Mouse (Mus musculus) kidney, postnatal 36 days (tissue): Measurements from ENCODE around the gene Jmjd1c.

Source experiments
- DNase-seq, 2 experiments: peaks; one replicate each; pipeline ENCODE4 v3.0.0; 2021 to 2022; ENCODE audit warnings: mixed read lengths in 2 of 2

Gene Jmjd1c

DNA sequence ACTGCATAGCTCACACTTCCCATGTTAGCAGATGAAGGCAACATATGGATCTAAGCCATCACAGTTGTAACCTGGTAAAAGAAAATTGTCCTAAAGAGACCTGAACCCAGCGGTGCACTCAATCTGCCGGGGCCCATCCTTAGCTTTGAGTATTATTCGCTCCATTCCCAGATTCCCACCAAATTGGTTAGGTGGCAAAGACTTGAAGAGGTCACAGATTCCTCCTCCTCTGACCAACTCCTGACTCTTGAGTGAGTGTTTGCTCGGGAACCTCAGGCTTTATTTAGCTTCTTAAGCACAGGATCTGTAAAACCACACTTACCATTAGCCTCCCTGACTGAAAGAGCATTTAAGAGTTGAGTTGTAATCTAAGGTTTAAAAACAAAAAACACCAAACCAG is 23.3 kb upstream of the Jmjd1c start:
- no peak for DNase-seq

DNA sequence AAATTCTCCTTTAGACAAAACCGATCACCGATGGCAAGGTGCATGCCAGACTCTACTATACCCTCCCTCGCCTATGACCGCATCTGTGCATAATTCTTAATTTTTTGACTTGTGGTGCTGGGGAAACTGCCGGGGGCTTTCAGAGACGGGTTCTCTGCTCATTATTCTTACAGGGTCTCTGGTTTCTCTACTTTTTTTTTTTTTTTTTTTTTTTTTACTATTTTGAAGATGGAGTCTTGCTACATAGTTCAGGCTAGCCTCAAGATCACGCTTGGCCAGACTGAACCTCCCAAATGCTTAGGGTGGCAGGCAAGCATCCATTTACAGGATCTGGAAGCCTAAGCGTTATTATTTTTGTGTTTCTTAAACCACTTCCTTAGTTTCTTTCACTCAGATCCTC is 22.3 kb upstream of the Jmjd1c start:
- DNase-seq: no peak

DNA sequence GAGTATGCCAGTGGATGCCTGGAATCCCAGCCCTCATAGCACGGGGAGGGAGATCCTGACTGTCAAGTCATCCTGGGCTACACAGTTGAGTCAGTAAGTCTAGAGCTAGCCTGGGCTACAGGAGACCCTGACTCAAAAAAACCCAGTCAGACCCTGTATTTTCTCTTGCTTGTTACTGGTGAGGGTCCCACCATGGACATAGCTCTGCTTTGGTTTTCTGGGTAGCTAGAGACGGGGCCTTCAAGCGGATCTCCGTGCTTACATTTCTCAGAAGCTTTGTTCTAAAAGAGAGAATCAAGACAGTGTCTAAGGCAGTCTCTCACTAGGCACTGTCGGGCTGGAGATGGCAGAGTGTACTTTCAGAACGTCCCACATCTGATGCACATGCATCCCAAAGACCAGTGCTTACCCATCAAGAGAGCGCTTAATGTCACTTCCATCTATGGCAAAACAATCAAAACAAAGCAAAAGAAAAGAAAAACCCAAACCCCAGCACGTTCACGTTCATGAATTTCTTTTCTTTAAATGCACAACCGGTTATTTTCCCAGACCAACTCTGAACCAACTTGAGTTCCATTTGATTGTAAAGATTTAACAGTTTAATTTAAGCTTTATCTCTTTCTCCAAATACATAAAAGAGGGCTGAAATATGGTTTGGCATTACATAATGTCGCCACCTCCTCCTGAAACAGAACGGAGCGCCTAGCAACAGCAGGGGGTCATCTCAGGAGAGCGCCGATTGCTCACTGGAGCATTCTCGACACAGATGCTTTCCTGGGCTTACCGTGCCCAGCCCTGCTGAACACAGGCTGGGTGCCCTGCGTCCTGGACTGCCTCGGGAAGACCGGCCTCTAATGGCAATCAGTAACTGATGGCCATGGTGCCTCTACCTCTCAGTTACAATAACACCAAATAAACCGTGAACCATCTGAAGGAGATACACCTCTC is 19.7 kb upstream of the Jmjd1c start:
- peak; percentile 49 to 66 for DNase-seq

DNA sequence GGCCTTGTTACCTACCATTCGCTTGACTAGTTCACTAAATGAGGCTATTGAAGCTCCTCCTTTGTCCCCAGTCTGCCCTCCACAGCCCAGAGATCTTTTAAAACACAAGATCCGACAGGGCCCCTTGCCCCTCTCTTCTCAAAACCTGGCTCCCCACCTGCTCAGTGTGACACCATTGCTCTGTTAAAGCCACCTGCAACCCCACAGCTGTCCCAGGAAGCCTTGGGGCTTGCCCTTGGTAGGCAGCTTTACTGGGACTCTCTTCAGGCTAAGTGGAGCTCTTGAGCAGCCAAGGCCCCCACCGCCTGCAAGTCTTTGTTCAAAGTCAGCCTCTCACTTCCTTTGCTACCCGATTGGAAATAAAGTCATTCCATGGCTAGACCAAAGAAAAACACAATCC is 16.9 kb upstream of the Jmjd1c start:
- DNase-seq: no peak

DNA sequence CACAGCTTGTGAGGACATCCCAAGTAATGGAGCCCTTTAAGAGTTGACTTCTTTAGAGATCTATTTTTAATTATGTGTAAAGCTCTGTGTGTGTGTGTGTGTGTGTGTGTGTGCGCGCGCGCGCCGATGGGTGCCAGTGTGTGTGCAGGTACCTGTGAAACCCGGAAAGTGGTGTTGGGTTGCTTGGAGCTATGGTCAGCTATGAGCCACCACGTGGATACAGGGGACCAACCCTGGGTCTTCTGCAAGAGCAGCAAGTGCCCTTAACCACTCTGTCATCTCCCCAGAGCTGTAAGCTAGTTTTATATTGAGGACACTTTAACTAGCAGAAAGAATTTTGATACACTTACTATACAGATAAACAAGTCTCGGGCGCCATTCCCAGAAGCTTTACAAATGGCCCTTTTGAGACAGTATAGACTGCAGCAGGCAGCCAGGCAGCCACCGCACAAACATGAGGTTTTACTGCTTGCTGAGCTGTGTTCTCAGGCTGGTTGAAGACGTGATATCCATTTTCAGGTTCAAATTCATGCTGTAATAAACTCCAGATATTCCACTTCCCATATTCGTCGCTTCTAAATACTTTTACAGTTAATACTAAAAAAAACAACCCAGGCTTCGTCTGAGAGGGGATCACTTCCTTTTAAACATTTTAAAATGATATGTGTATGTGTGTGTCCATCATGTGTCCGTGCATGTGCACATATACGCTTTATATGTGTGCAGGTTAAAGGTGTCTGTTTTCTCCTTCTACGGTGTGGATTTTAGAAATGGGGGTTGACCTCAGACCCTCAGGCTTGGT is 14.5 kb upstream of the Jmjd1c start:
- no peak for DNase-seq

DNA sequence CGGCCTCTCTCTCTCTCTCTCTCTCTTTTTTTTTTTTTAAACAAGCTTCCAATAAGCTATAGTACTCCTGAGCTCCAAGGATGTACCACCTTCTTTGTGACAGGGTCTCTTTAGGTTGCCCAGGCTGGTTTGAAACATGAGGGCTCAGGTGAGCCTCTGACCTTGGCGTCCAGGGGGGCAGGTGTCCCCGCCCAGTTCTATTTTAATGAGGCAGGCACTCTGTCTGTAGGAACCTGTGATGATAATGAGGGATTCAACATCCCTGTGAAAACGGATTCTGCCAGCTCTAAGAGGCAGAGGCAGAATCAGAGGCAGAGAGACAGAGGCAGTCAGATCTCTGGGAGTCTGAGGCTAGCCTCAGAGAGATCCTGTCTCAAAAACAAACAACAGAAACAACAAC is 13.4 kb upstream of the Jmjd1c start:
- DNase-seq: no peak

DNA sequence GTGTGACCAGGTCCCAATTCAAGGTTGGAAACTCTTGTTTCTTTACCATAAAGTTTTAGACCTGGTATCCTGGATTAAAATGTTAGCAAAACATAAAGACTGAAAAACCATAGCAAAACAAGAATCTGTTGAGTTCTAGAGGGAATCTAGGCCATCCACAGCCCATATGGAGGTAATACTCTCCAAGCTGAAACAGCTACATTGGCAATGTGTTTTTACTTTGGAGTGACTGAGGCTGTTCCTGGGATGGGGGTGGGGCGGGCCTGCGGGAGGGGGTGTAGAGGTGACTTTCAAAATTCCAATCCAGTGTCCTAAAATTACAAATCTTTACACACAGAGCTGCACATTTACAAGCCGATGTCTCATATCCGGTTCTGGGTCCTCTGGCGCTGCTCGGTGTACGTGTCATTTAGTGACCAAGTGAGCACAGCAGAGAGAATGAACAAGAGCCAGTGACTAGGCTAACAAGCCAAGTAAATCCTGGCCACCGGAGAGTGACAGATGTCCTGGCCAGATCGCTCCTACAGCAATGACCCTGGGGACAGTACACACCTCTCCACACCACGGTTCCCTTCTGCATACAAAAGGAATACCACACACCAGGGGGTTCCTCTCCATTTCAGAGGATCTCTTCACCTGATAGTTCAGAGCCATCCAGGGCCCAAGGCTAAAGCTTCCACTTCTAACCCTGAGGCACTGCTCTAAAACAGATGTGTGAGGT is 12.3 kb upstream of the Jmjd1c start:
- DNase-seq: no peak

DNA sequence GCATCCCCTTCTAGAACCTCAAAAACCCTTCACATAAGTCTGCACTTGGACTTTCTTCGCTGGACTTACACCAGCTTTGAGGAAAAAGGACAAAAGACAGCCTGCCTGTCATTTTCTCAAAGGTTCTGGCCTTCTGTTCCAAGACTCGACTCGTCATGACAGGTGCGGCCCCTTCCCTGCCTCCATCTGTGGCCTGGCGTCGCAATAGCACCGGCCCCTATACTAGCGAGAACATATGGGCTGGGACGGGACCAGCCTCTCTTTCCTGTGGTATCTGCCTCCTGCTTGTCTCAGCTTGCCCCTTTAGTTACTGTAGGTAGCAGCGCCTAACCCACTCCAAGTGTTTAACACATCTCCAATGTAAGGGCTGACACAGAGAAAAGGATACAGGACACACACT is 10.8 kb upstream of the Jmjd1c start:
- no peak for DNase-seq

DNA sequence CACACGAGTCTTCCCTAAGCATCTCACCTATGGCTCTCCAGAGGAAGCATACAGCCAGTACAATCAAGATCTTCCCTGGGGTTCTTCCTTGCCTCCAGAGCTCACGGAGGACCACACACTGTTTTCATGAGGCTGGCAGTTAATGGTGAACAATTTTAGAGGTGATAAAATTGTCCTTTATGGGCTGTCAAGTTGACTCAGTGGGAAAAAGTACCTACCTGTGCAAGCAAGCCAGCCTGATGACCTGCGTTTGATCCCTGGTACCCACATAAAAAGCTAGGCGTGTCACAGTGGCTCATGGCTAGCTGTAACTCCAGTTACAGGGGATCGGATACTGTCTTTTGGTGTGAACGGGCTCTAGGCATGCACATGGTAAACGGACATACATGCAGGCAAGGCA is 10.0 kb upstream of the Jmjd1c start:
- DNase-seq: no peak

DNA sequence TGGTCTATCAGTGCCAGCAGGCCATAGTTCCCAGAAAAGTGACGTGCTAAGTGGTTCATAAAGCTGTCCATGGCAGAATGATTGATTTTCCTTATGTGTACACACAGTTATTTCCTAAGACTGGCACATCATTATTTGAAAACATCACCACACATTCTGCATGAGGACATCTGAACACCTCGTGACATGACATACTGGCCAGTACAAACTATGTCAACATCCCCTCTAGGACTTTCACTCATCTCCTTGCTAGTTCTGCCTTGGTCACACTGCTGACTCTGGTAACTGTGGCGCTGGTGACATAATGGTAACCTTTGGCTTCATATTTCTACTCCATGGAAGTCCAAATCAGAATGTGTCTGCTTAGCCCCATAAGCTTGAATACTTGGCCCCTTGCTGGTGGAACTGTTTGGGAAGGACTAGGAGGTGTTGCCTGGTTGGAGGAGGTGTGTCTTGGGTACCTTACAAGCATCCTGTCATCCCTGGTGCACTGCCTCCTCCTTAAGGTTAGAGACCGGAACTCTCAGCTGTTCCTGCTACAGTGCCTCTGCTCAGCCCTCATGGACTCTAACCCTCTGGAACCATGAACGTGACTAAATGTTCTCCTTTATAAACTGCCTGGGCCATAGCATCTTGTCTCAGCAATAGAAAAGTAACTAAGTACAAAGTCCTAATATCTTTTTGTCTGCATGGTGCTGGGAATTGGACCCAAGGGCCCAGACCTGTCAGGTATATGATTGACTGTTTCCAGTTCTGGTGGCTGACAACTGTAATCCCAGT is 8.3 kb upstream of the Jmjd1c start:
- DNase-seq: peak in 1 of 2 experiments; percentile 26

DNA sequence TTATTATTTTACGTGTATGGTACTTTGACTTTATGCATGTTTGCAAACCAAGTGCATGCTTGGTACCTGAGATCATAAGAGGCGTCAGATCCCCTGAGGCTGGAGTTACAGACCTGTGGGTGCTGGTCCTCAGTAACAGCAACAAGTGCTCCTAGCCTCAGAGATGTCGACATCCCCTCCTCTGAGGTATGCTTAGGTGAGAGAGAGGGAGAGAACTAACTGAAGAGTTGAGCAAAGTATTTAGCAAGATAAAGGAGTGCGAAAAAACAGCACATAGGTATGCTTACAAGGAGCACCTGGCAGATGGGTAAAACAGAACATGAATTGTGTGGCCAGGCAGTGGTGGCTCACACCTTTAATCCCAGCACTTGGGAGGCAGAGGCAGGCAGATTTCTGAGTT is 5.3 kb upstream of the Jmjd1c start:
- no peak for DNase-seq

DNA sequence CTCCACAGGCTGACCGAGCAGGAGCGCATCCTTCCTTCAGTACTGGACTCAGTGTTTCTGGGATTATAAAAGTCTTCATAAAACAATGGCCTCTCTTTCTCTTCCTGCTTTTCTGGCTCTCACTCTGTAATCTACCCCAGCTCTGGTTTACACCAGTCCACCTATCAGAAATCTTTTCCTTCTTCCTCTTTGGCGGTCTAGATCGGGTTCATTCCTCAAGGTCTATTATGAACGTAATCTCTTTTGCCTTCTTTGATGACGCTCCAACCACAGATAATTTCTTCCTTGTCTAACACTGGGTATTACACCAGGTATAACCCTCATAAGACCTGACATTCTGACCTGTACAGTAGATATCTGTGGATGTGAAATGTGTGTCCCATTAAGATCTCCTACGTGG is 1.0 kb upstream of the Jmjd1c start:
- DNase-seq: no peak

DNA sequence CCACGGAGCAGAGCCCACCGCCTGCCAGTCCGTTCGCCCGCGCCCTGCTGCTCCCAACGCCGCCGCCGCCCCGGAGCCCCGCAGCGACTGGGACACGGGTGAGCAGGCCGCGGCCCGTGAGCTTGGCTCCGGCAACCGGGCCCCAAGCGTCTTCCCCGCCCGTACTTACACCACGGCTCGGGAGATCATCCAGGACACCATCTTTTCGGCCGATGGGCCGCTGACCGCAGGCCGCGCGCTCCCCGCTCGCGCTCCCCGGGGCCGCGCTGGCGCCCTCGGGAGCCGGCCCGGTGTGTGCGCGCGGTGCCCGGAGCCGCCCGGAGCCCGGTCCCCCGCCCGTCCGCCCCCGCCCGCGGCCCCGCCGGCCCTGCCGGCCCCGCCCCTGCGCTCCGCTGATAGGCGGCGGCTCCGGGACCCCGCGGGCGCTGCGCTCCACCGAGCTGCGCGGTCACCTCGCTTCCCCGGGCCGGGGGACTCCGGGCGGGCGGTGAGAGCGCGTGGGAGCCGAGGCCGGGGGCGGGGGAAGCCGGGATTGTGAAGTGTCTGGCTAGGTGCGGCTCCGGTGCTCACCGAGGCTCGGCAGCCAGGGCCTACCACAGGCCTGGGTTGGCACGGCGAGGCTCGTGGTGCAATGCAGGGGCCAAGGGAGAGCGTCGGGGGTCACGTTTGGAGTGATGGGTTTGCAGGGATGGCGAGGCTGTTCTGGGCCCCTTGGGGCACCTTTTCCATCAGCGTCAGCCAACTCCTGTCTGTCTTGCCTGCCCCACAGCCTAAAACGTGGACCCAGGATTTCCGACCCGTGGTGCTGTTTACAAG is 904 bp downstream of the Jmjd1c start, which contains the start of gene Reep3:
Gene Reep3 (minus strand): TSS at position 325 of the 816 bp plus-strand sequence.
- DNase-seq: peak; percentile 78 to 92

DNA sequence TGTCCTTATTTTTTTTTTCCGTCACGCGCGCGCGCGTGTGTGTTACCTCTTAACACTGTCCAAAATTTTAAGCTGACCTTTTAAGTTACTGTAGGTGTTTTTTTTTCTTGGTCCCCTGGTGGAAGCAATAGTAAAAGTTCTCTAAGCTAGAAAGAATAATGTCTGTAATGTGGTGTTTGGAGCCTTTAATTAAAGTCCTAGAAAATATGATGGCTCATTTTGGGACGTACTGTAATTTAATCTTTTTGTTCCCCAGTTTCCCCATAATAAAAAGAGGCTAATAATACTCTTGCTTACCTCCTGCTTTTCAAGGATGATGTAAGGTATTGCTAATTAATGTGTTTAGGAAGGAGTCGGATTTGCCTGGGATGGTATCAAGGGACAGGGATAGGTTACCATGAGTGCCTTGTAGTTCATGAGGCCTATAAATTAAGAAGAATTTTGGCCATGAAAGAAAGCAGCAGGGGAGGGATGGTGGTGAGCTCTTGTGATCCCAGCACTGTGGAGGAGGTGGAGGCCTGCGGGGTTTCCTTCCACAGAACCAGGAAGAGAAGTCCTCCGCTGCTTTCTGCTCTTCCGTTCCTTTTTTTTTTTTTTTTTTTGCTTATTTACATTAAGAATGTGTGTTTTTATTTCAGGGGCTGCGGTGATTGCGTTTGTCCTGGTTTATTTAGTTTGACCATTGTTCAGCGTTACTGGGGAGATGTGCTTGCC is 1.7 kb downstream of the Jmjd1c start:
- peak; percentile 75 to 77 for DNase-seq

DNA sequence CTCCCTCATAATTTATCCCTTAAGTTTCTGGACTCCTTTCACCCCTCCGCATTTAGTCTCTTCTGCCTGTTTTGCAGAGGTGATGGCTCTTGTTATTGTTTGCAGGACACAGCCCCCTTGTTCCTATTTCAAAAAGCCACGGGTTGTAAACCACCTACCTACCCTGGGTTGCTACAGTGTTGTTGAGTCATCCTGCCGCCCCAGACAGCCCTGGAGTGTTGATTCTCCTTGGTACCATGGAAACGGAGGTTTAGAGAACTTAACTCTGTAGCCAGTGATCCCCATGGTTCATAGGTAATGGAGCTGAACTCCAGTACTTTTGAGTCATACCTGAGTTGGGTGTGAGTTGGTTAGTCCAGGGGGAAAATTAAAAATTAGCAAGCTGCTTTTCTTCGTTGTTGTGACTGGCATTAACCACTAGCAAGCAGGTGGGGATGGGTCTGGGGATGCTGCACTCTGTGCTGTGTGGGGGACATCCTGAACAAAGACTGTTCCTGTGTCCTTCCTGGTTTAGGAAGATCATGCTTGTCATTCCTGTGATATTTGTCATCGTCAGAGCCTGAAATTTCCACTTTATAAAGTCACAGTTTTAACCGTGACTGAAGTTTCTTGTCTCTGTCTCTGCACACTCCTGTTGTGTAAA is 2.6 kb downstream of the Jmjd1c start:
- peak; percentile 41 to 65 for DNase-seq

DNA sequence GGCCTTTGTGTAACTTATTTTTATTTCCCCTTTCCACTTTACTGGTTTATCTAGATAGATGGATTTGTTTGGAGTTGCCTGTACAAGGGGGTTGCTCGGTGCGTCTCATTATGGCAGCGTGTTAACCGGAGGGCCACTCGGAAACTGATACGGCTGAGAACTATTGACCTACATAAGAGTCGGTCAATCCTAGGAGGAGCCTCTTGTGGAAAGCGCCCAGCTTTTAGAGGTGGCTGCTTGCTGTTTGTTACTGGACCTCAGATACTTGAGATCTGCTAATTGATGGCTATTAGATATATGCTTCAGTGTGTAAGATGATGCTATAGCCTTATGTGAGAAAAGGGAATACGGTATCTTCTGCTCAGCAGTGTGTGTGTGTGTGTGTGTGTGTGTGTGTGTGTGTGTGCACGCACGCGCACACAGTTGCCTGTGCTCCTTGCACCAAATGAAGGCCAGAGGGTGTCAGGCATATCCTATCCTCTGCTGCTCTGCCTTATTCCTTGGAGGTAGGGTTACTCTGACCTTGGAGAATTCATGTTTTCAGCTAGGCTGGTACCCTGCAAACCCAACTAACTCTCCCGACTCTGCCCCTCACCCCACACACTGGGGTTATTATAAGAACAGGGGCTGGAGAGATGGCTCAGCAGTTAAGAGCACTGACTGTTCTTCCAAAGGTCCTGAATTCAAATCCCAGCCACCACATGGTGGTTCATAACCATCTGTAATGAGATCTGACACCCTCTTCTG is 3.4 kb downstream of the Jmjd1c start:
- peak in 1 of 2 experiments; percentile 25 for DNase-seq

DNA sequence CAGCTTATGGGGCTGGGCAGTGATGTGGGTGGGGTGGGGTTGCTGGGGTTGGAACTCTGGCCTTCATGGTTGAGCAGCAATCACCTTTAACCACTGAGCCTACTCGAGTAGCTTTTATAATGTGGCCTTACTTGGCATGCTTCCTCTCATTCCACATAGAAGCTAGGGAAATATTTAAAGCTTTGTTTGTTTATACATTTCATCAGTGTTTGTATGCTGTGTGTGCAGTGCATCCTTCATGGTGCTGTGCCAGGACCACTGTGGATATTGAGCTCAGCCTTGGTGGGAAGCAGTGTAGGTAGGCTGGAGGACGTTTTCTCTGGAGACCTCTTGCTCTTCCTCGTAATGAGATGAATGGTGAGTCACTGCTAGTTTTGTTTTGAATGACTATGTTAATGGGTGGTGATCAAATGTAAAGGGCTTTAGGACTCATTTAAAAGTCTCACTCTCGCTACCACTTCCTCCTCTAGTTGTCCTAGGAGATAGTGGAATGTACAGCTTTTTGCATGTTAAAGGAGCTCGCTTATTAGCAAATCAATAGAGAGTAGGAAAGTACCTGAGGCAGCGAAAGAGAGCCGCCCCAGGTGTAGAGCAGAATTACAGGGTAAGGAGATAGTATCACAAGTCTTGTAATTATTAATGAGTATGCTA is 4.2 kb downstream of the Jmjd1c start:
- DNase-seq: peak; percentile 56 to 78

DNA sequence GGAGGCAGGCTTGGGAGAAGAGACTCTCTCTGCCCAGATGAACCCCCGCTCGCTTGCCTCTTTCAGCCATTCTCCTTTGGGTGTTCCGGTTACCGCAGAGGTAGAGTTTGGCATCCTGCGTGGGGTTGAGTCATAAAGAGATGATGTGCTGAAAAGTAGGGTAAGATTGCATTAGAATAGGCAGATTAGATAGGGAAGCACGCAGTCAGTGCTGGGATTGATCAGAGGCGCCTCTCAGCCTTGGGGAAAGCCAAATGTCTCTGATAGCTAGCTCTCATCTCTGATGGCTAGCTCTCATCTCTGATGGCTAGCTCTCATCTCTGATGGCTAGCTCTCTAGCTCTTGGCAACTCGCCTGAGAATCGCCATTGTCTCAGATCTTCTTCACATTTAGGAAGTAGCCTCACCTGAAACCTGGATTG is 4.9 kb downstream of the Jmjd1c start:
- DNase-seq: peak in 1 of 2 experiments; percentile 42

DNA sequence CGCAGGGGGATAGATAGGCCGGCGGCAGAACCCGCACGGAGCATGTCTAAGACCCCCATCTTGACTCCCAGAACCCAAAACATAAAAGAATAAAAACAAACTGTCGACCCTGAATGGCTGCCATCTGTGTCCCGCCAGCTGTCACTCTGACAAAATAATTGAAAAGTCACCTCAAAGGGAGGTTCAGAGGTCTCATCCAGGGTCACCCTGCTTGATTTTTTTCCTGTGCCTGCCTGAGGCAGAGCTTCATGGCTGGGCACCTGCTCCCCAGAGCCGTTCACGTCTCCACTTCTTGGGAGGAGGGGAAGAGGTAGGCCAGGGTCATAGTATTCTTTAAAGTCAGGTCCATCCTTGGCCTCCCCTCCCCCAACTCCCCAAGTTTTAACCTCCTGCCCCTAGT is 8.6 kb downstream of the Jmjd1c start:
- peak in 1 of 2 experiments; percentile 25 for DNase-seq
